Mouse (Mus musculus) granulocyte monocyte progenitor cell, adult 5-6 weeks (primary cell): Measurements from ENCODE around the gene Gps2. TPM values are rescaled to one million over a fixed set of nuclear protein-coding genes. Genes with fewer than 3 reads are reported as not detected.
A peak's percentile ranks its signal among the peaks of the same experiment; 100 is the strongest.
"Not testable (repeated sequence)": the region's sequence is repeated elsewhere in the genome, so short reads cannot be mapped to it uniquely, and the experiment has no call there.

Source experiments
- ATAC-seq: replicated peaks from 2 replicates; pipeline ENCODE4 v1.8.0; 2016; ENCODE audit warnings: mild to moderate bottlenecking, moderate TSS enrichment, inconsistent platforms; ENCODE audit not compliant: poor library complexity, severe bottlenecking
- total RNA-seq, 2 experiments: library from RNA; stranded (forward) in 1 of 2; stranded (reverse) in 1 of 2; fragments of 200-712, 200-1000 nt in 1 of 2; fragments of >200 nt in 1 of 2; fragmentation: Nextera tagmentation in 1 of 2; gene quantifications; 2 replicates each; pipeline ENCODE4 v1.2.3; 2014 to 2017

The Gps2 gene
- total RNA-seq, 2 experiments from 2014 or later = 58.2 to 71.5 TPM

DNA sequence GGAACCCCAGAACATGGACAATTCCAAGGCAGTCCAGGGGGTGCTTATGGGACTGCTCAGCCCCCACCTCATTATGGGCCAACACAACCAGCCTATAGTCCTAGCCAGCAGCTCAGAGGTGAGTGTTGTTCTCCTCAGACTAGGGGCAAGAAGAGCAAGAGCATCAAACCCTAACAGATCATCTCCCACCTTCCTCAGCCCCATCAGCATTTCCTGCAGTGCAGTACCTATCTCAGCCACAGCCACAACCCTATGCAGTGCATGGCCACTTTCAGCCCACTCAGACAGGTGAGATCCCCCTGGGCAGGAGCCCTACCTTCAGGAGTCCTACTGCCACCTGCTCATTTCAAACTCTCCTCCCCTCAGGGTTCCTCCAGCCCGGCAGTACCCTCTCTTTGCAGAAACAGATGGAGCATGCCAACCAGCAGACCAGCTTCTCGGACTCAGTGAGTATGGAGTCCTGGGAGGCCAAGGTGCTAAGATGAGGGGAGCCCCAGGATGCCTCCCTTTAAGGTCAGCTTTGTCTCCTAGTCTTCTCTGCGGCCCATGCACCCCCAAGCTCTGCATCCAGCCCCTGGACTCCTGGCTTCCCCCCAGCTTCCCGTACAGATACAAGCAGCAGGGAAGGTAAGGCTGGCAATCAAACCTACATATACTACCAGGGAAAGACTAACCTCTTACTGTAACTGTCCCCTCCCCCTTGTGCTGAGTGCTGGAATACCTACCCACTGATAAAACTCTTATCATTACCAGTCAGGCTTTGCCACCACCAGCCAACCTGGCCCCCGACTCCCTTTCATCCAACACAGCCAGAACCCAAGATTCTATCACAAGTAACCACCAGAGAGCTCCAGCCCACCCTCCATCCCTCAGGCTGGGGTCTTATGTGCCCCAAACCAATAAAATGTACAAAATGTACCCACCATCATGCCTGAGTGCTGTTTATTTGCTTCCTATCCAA, 2.3 kb downstream of the Gps2 start:
- no peak for ATAC-seq

DNA sequence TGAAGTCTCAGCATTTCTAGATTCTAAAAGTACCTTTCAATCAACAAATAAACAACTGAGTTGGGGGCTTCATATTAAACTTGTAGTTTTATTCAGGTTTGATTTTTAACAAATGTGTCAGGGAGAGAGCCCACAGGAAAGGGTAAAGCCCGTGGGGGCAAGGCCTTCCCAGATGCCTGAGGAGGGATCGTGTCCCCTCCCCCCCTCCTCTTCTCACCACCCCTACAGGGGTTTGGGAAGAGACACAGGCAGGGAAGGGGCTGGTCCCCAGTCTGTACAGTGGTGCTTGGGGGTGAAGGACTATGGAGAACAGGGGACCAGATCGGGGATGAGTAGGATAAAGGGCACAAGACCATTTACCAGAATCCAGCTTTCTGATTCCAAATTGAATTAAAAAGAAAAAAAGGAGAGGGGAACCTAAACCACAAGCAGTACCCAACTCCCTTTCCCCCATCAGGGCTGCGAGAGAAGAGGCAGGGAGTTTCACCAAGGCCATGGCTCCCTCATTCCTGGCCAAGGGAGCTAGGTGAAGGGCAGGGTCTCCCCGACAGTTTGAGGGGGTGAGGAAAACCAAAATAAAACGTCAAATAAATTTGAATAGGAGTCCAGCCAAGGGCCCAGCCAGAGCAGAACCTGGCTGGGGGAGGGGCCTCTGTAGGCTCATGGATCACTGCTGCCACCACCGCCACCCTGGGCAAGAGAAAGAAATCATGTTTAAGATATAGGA, 3.1 kb downstream of the Gps2 start:
- not testable (repeated sequence) for ATAC-seq

DNA sequence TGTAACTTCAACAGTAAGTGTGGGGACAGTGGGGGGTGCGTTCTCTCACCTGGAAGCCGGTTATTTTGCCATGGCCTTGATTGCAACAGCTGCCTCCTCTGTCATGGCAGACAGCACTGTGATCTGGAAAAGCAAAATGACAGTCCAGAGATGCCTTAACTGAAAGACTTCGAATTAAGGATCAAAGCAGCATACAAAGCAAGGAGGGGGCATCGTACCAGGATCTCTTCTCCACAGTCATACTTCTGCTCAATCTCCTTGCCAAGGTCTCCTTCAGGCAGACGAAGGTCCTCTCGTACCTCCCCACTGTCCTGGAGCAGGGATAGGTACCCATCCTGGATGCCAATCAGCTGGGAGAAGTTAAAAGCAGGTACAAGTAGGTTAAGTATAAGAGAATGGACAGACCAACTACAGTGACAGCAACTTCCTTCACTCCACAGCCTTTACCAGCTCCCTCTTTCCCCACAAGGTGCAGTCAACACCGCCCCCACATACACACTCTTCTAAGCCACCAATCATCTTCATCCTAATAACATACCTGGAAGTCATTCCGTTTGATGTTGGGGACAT, 3.8 kb downstream of the Gps2 start:
- ATAC-seq = no peak

DNA sequence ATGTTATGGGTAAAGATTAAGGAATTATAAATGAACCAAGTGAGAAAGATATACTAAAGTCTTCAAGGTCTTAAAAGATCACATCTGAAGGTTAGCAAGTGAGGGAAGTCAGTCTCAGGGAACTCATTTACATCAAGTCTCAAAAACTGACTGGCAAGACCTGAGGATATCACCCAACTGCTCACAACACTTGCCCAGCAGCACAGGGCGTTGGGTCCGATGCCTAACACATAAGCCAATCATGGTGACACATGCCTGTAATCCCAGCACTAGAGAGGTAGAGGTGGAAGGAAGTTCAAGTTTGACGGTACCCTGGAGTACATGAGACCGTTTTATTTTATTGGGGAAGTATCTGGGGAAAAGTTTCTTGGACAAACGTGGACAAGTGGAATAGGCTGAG, 4.4 kb downstream of the Gps2 start:
- ATAC-seq = no peak

DNA sequence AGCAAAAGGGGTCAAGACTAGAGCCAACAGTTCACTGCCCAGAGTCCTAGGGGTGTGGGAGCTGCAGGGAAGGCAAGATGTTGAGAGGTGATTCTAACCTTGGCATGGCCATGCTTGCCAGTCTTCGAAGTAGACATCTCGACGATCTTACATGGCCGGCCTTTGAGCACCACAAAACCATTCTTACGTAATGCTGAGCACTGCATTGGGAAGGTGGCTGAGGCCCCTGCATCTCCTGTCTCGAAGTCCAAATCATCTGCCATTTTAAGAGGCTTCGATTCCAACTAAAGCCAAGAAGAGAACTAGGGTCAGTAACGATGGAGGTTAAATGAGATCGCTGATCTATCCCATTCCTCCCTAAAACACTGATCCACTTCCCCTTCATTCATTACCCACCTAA, 5.4 kb downstream of the Gps2 start:
- no peak for ATAC-seq

DNA sequence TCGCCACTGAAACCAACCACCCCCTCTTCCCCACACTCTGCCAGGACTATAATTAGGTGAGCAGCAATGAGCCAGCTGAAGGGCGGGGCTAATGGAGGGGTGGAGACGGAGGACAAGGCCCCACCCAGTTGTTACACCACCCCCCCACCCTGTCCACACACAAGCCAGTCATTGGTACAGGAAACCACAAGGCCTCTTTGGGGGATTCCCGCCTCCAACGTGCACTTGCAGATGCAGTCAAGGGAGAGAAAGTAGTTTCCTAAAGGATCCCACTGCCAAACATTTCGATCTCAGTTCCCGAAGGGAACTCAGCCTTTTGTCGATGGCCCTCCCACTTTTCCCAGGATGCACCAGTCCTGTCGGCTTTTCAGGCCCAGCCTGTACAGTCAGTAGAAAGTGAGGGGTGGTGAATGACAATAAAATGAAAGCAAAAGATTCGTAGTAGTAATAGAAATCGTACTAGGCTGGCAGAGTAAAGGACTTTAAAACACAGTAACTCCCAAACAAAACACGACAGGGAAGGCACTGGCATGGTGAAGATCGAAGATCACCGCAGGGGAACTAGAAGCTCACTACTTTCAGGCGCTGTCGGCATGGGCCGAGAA, 6.1 kb downstream of the Gps2 start:
- ATAC-seq = peak; percentile 53

DNA sequence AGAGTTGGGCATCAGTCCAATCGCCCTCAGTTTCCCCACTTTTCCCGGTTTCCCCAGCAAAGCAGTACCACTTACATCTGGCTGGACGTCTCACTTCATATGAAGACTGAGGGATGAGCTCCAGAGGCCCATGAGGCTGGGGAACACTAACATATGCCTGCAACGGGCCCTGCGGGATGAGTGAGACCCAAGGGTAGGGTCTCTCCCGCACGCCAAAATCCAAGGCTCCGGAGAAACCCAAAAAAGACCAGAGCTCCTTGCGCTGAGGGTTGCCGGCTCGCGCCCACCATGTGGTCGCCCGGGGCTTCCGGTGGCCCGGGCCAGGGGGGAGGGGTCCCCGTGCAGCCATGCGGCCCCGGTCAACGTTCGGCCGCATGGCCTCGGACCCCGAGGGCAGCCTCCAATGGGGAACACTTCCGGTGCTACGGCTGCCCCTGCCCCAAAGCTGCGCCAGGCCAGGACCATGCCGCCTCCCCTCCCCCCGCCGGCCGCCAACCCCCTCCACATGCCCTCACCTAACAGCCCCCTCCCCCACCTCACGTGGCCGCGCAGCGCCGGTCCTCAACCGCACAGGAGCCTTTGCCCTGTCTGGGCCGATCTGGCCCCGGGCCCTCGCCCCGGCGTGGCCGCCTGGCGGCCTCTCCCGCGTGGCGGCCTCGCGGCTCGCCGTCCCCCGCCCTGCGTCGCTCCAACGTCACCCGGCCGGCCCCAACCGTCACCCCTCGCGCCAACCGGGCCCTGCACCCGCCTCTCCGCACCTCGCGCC, 6.8 kb downstream of the Gps2 start:
- ATAC-seq = peak; percentile 2

DNA sequence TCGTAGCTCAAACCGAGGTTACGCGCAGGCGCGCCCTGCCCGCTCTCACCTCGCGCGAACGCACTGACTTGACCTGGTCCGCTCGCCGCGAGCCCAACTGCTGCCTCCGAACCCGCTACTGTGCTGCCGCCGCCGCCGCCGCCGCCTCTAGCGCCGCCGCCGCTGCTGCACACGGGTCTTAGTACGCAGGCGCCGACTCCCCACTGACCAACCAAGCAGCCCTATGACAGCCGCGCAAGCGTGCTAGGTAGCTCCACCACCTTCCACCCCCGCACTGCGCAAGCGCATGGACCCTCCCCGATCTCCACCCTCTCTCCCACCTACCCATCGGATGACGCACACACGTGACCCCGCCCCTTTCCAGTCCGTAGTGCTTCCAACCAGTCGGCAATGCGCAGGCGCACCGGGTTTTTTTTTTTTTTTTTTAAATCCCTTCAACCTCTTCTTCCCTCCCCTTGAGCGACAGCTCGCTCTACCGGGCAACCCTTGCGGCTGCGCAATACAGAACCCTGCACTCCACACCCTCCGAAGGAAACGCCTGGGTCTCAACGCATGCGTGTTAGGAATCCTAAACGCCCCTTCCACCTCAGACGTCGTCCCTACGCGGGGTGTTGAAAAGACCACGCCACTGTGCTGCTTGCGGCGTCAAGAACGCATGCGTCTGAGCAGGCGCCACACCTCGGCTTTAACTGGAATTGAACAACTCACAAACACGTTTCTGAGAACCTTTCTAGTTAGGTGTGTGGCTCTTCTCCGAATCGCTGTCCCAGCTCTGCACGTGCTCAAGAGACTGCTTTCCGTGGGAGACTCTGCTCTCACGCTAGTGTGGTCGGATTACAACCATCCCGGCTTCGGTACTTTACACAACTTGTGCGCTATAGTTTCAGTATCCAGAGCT, 7.7 kb downstream of the Gps2 start, which contains the start of gene Eif5a:
Eif5a (minus strand) TSS at position 845 of the 898 bp plus-strand sequence.
- peak; percentile 71 for ATAC-seq

DNA sequence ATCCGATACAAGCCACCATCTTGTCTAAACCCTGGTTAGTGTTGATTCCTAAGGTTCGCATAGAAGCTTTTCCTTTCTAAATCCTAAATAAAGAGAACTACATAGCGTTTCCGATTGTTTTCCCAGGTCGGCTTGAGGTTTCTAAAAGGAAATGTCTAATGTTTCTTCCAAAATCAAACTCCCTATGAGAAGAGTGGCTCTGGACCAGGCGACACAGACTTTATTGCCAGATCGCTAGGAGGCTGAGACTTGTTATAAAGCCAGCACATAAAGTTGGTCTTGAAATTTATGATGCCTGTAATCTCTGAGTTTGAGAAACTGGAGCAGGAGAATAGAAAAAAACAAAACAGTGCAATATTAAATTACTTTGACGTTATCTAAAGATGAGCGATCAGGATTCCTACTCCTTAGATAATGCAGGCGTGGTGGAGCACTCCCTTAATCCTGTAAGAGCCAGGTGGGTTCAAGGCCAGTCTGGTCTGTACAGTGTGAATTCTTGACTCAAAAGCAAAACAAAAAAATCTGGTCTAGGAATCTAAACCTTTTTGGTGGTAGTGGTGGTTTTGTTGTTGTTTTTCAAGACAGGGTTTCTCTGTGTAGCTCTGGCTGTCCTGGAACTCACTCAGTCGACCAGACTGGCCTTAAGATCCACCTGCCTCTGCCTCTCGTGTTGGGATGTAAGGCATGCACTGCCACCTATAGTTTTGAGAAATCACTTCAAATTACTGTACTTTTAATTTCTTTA, 8.5 kb downstream of the Gps2 start:
- ATAC-seq = no peak

DNA sequence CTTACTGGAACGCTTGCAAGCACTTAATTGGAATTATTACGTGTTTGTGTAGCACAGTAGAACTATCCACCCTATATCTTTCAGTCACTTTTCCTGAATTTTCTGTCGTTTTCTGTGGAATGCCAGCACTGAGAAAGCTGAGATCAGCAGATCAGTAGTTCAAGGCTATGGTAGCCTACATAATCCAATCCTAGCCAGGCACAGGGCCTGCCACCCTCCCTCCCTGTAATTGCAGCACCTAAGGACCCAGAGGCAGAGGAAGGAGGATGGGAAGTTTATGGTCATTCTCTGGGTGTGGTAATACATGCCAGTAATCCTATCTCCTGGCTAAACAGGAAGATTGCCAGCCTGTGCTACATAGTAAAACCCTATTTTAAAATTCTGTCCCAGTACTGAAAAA, 9.1 kb downstream of the Gps2 start:
- ATAC-seq = no peak

DNA sequence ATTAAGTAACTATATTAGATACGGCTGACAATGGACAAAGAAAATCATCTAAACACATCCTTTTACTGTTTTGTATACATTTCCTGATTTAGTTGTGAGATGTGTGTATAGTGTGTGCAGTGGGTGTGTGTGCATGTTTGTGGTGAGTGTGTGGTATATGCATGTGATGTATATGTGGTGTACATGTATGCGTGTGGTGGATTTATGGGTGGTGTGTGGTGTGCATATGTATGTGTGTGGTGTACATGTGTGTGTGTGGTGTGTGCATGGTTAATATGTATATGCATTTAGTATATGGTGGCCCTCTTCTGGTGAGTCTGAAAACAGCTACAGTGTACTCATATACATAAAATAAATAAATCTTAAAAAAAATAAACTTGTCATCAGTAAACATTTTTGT, 13.8 kb downstream of the Gps2 start:
- ATAC-seq = no peak

DNA sequence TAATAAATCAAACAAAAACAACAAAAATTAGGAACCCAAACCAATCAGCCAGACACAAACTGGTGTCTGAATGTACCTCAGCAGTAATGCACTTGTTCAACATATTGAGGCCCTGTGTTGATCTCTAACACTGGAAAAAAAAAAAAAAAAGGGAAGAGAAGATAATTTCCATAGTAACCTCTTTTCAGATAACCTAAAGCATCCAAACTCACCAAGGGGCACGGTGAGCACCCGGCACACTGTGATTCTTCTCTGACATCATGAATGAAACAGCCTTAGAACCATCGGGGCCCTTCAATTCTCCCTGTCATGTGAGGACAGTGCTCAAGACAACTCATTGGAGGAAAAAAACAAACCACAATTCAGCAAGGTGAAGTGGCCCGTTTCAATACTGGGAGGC, 16.0 kb downstream of the Gps2 start:
- no peak for ATAC-seq

DNA sequence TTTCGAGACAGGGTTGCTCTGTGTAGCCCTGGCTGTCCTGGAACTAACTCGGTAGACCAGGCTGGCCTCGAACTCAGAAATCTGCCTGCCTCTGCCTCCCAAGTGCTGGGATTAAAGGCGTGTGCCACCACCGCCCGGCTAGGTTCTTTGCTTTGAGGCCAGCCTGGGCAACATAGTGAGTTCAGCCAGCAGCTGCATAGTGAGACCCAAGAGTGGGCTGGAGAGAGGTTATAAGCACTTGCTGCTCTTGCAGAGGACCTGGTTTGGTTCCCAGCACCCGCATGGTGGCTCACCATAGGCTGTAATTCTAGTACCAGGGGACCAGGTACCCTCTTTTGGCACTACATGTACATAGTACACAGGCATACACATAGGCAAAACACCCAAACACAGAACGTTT, 16.5 kb downstream of the Gps2 start:
- not testable (repeated sequence) for ATAC-seq

DNA sequence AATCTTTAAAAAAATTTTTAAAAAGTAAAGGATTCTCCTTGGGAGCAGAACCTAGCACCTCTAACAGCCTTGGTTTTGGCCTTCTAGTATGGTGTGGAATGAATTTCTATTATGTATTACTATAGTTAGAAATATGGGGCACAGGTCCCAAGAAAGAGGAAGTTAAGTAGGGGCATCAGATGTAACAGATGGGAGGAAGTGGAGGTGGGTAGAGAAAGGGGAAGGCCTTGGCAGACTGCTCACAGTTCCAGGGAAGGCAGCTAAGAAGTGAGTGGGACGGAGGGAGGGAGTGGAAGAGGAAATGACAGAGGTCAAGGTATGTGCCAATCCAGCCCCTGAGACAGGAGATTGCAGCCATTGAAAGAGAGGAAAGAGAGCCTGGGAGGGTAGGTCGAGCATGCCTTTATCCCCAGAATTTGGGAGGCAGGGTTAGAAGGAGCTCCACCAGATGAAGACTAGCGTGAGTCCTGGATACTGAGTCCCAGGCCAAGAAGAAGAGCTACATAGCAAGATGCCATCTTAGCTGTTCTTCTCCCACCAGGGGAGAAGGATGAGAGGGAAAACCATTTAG, 17.4 kb downstream of the Gps2 start:
- peak; percentile 93 for ATAC-seq

DNA sequence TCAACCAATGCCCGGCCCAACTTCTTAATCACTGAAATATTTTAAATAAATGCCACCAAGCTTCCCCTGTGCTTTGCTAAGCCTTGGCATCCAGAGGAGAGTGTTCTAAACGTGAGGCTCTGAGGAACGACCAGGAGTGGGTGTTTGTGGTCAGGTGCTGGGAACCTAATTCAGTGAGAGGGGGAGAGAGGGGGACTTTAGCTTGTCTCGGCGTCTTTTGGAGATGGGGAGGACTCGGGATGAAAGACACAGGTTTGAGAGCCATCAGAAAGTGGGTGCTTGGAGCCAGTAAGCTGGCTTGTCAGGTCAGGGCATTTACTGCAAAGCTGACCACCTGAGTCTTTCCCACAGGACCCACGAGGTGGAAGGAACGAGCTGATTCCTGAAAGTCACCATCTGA, 18.1 kb downstream of the Gps2 start:
- no peak for ATAC-seq

DNA sequence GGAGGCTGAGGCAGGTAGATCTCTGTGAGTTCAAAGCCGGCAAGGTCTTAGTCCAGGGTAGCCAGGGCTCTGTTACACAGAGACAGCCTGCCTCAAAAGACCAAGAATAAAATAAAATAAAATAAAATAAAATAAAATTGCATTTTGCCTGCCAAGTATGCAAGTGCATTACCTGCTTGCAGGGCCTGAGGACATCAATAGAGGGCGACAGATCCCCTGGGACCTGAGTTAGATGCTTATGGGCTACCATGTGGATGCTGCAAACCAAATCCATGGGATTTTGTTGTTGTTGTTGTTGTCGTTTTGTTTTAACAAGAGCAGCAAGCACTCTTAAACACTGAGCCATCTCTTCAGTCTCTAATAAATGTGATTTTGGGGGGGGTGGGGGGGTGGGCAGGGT, 18.6 kb downstream of the Gps2 start:
- no peak for ATAC-seq

DNA sequence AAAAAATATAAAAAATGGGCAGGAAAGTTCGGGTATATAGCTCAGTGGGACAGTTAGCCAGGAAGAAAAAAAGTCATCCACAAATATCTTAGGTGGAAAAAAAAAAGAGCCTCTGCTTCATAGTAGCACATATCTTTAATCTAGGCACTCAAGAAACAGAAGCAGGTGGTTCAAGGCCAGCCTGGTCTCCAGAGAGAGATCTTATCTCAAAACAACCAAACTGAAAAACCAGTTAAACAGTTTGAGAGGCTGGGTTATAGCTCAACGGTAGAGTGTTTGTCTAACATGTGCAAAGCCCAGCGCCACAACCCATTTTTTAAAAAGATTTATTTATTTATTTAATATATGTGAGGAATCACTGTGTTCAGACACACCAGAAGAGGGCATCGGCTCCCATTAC, 19.4 kb downstream of the Gps2 start:
- ATAC-seq = no peak

DNA sequence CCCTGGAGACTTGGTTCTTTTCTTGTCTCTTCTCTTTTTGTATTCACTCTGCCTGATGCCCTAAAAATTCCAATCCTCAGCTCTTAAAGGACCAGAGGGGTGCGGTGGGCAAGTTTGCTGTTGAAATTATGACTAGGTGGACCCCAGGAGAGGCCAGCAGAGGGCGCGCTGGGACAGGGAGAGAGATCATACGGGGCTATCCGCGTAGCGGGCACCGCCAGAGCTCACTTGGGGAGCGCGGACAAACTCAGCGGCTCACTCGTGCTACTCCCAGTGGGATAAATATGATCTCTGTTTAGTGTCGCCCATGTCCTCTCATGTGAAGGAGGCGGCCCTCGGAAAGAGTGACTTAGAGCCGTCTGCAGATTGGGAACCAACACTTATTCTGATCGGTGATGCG, 20.5 kb downstream of the Gps2 start:
- peak; percentile 57 for ATAC-seq
